Mouse (Mus musculus) bone marrow, adult 2 months (tissue): ENCODE measurements around the gene Plch2. TPM values are rescaled to one million over a fixed set of nuclear protein-coding genes. Genes with fewer than 3 reads are reported as not detected.
A peak's percentile ranks its signal among the peaks of the same experiment; 100 is the strongest.

ENCODE experiments used
- H3K27ac ChIP-seq: fragments of 200-500 bp; 2 replicates; pipeline ENCODE4 v1.5.1; 2012; ENCODE audit warnings: low read depth, mild to moderate bottlenecking, control low read depth, inconsistent platforms, low read length; ENCODE audit not compliant: control insufficient read depth, poor library complexity, insufficient read depth
- H3K4me1 ChIP-seq: fragments of 200-500 bp; 2 replicates; pipeline ENCODE4 v1.6.1; 2011; ENCODE audit warnings: low read length; ENCODE audit not compliant: control insufficient read depth, insufficient read depth
- H3K4me3 ChIP-seq: fragments of 200-500 bp; replicated peaks from 2 replicates; pipeline ENCODE3; 2011; ENCODE audit warnings: mild to moderate bottlenecking, low read depth, low read length, control low read depth; ENCODE audit not compliant: control insufficient read depth
- CTCF ChIP-seq: fragments of 200-500 bp; IDR thresholded peaks from 2 replicates; pipeline ENCODE4 v1.5.1; 2011; ENCODE audit warnings: low read length, control low read depth; ENCODE audit not compliant: control insufficient read depth, insufficient read depth
- POLR2A ChIP-seq: fragments of 200-500 bp; IDR thresholded peaks from 2 replicates; pipeline ENCODE4 v1.6.1; 2011; ENCODE audit warnings: low read depth, mild to moderate bottlenecking, control low read depth, low read length, borderline replicate concordance; ENCODE audit not compliant: control insufficient read depth
- WGBS: fragments of 180-500 bp; shearing (Covaris S2); methylation state at CpG from one replicate; pipeline ENCODE4 v1.1.7; 2018; 5-methylcytosine and 5-hydroxymethylcytosine counted together
- polyA plus RNA-seq: library from polyadenylated mRNA; stranded (reverse); fragments of >200 nt; gene quantifications from 2 replicates; pipeline ENCODE4 v1.2.4, GENCODE M21; 2011; ENCODE audit warnings: low replicate concordance; ENCODE audit not compliant: missing spikeins, insufficient read depth, insufficient read length

Plch2 gene
- polyA plus RNA-seq, 1 experiment: not detected

- Histone ChIP-seq H3K27ac (no peak overlapping the region), H3K4me3 (no peak overlapping the region), H3K4me1 (no peaks in the 10 kb centered on the region)
- TF ChIP-seq CTCF (no peak), POLR2A (no peak)
- WGBS: 76% methylated on average over 19 of the region's 19 CpGs
Measured at GRCm38 (mm10) chr4:154982247-154983120, 74.1 kb downstream of the Plch2 start.

GRCm38 (mm10) chr4:154981530-154981929 lies 75.1 kb downstream of the Plch2 start:
- peak; percentile 70 for TF ChIP-seq CTCF
- no peak for TF ChIP-seq POLR2A
- Histone ChIP-seq H3K4me1 (no peaks in the 10 kb centered on the region), H3K4me3 (no peak overlapping the region), H3K27ac (no peak overlapping the region)
- 35% methylated on average over 7 of the region's 7 CpGs for WGBS

- TF ChIP-seq CTCF (no peak), POLR2A (no peak)
- 94% methylated on average over 6 of the region's 6 CpGs for WGBS
- Histone ChIP-seq H3K27ac (no peak overlapping the region), H3K4me1 (no peaks in the 10 kb centered on the region), H3K4me3 (no peak overlapping the region)
Measured at GRCm38 (mm10) chr4:154981076-154981475, 75.5 kb downstream of the Plch2 start.

GRCm38 (mm10) chr4:154980110-154980509 lies 76.5 kb downstream of the Plch2 start:
- H3K4me1 ChIP-seq: no peaks in the 10 kb centered on the region
- no peak for TF ChIP-seq POLR2A
- TF ChIP-seq CTCF: peak; percentile 29; the same call in 1 of the 2 replicates
- no peak overlapping the region for H3K4me3 ChIP-seq
- WGBS: 95% methylated on average over 4 of the region's 4 CpGs
- H3K27ac ChIP-seq: no peak overlapping the region

GRCm38 (mm10) chr4:154974163-154974611 lies 82.4 kb downstream of the Plch2 start:
- Histone ChIP-seq H3K4me1 (no peaks in the 10 kb centered on the region), H3K27ac (no peak overlapping the region), H3K4me3 (no peak overlapping the region)
- 89% methylated on average over 11 of the region's 11 CpGs for WGBS
- TF ChIP-seq POLR2A (no peak), CTCF (no peak)

- 96% methylated on average over 12 of the region's 12 CpGs for WGBS
- no peaks in the 10 kb centered on the region for H3K4me1 ChIP-seq
- no peak overlapping the region for H3K27ac ChIP-seq
- no peak overlapping the region for H3K4me3 ChIP-seq
- TF ChIP-seq POLR2A: no peak
- no peak for TF ChIP-seq CTCF
Measured at GRCm38 (mm10) chr4:154972546-154972945, 84.0 kb downstream of the Plch2 start.

- 67% methylated on average over 5 of the region's 5 CpGs for WGBS
- TF ChIP-seq CTCF: peak; percentile 43; the same call in 1 of the 2 replicates
- no peak for TF ChIP-seq POLR2A
- Histone ChIP-seq H3K4me1 (peaks cover 2% of the 10 kb centered on the region), H3K4me3 (no peak overlapping the region), H3K27ac (no peak overlapping the region)
Measured at GRCm38 (mm10) chr4:154967173-154967572, 89.4 kb downstream of the Plch2 start.

- WGBS: 92% methylated on average over 3 of the region's 3 CpGs
- Histone ChIP-seq H3K4me1 (peaks cover 2% of the 10 kb centered on the region), H3K4me3 (no peak overlapping the region), H3K27ac (no peak overlapping the region)
- TF ChIP-seq POLR2A: no peak
- TF ChIP-seq CTCF: no peak
Measured at GRCm38 (mm10) chr4:154965856-154966255, 90.7 kb downstream of the Plch2 start.

GRCm38 (mm10) chr4:154964581-154965235 lies 91.9 kb downstream of the Plch2 start:
- whole genome bisulfite sequencing: 1% methylated on average over 36 of the region's 36 CpGs

More at GRCm38 (mm10) chr4:154964581-154965235, 91.9 kb downstream of the Plch2 start:
- peak overlapping the region; percentile 93 for H3K4me3 ChIP-seq
- peak overlapping the region; percentile 85 for H3K27ac ChIP-seq
- peaks cover 2% of the 10 kb centered on the region for H3K4me1 ChIP-seq
- TF ChIP-seq CTCF: no peak
